ENCODE assay signal across 12 mouse cellular contexts in genomic region chr5:119575124-119575523, GRCm38 (mm10).
DNase-seq lines count a peak whose midpoint lies in the region; ATAC-seq and TF ChIP-seq lines count a peak whose summit lies in the region.
"Had no signal": no experiment of that assay in that cellular context is flagged by ENCODE, and none has a peak within 500 bp of the region (broad histone marks: within the 10 kb centered on the region; RNA-seq: fewer than 3 reads in every experiment).

No protein-coding gene starts in this region.

- no peak for TF ChIP-seq CTCF in lung, postnatal 0 days (IDR thresholded peaks at IDR 0.05)
- TF ChIP-seq CTCF in stomach, postnatal 0 days (IDR thresholded peaks at IDR 0.05; ENCODE audit: low read depth) = no peak

- H3K27ac ChIP-seq in lung, postnatal 0 days (ENCODE audit: low read length) = no peak overlapping the region
- no peak overlapping the region for H3K27ac ChIP-seq in stomach, postnatal 0 days (replicated peaks)
- H3K27ac ChIP-seq in midbrain, embryonic 10.5 days (replicated peaks) = no peak overlapping the region
- H3K27ac ChIP-seq in embryonic facial prominence, embryonic 10.5 days (replicated peaks) = no peak overlapping the region; the same call in 1 of the 2 replicates
- H3K27ac ChIP-seq: neural tube, embryonic 12.5 days had no signal

- no peaks in the 10 kb centered on the region for H3K36me3 ChIP-seq in lung, postnatal 0 days (ENCODE audit: insufficient read depth, low read length)
- no peaks in the 10 kb centered on the region for H3K36me3 ChIP-seq in stomach, postnatal 0 days (ENCODE audit: control insufficient read depth, insufficient read depth, low read length)
- H3K36me3 ChIP-seq in midbrain, embryonic 10.5 days = no peaks in the 10 kb centered on the region
- H3K36me3 ChIP-seq in embryonic facial prominence, embryonic 10.5 days (replicated peaks) = peaks cover 6% of the 10 kb centered on the region; the same call in 1 of the 2 replicates
- H3K36me3 ChIP-seq: neural tube, embryonic 12.5 days had no signal

- H3K9me3 ChIP-seq in lung, postnatal 0 days (ENCODE audit: low read length) = no peaks in the 10 kb centered on the region
- H3K9me3 ChIP-seq in stomach, postnatal 0 days (ENCODE audit: control insufficient read depth, low read length) = no peaks in the 10 kb centered on the region
- H3K9me3 ChIP-seq in midbrain, embryonic 10.5 days (replicated peaks) = peaks cover 20% of the 10 kb centered on the region
- H3K9me3 ChIP-seq in embryonic facial prominence, embryonic 10.5 days = peaks cover 24% of the 10 kb centered on the region

- H3K4me3 ChIP-seq in lung, postnatal 0 days (ENCODE audit: low read depth, low read length) = no peak overlapping the region
- no peak overlapping the region for H3K4me3 ChIP-seq in stomach, postnatal 0 days (ENCODE audit: low read depth, low read length)
- H3K4me3 ChIP-seq in midbrain, embryonic 10.5 days = no peak overlapping the region
- H3K4me3 ChIP-seq in embryonic facial prominence, embryonic 10.5 days = no peak overlapping the region
- H3K4me3 ChIP-seq: neural tube, embryonic 12.5 days had no signal

- 12% methylated on average over 14 of the region's 14 CpGs for WGBS in lung, postnatal 0 days
- WGBS in stomach, postnatal 0 days = 17% methylated on average over 14 of the region's 14 CpGs
- WGBS in midbrain, embryonic 10.5 days = 61% methylated on average over 14 of the region's 14 CpGs
- WGBS in embryonic facial prominence, embryonic 10.5 days = 61% methylated on average over 14 of the region's 14 CpGs

- no peak overlapping the region for H3K4me2 ChIP-seq in lung, postnatal 0 days (replicated peaks; ENCODE audit: low read depth, low read length)
- H3K4me2 ChIP-seq in stomach, postnatal 0 days (replicated peaks; ENCODE audit: low read depth) = no peak overlapping the region
- H3K4me2 ChIP-seq: neural tube, embryonic 12.5 days had no signal

- no peak for TF ChIP-seq EP300 in lung, postnatal 0 days (IDR thresholded peaks at IDR 0.05)
- no peak for TF ChIP-seq EP300 in stomach, postnatal 0 days (optimal IDR thresholded peaks at IDR 0.05)

- DNase-seq in lung, postnatal 0 days (ENCODE audit: low spot score) = no peak
- DNase-seq in lung, postnatal 25 days (ENCODE audit: low spot score) = no peak
- DNase-seq in heart, adult 8-10 months (ENCODE audit: low spot score) = peak; percentile 68
- peak; percentile 82 for DNase-seq in heart, postnatal 4 days
- DNase-seq in stomach, postnatal 0 days (ENCODE audit: low spot score) = peak; percentile 48
- DNase-seq in midbrain, embryonic 10.5 days (ENCODE audit: low spot score) = no peak
- no peak for DNase-seq in embryonic facial prominence, embryonic 10.5 days (ENCODE audit: low spot score)
- no peak for DNase-seq in left cerebral cortex, adult 11 months (ENCODE audit: low spot score)
- DNase-seq: gastrocnemius, postnatal 14 days; kidney, adult 11 months had no signal

- H3K9ac ChIP-seq in lung, postnatal 0 days (replicated peaks; ENCODE audit: low read depth) = no peak overlapping the region
- no peak overlapping the region for H3K9ac ChIP-seq in stomach, postnatal 0 days (ENCODE audit: low read length)
- H3K9ac ChIP-seq: neural tube, embryonic 12.5 days had no signal

- H3K4me1 ChIP-seq in lung, postnatal 0 days (ENCODE audit: insufficient read depth, low read depth, low read length) = no peaks in the 10 kb centered on the region
- H3K4me1 ChIP-seq in stomach, postnatal 0 days (replicated peaks; ENCODE audit: control insufficient read depth, insufficient read depth) = no peaks in the 10 kb centered on the region
- no peaks in the 10 kb centered on the region; the same call in 1 of the 2 replicates for H3K4me1 ChIP-seq in midbrain, embryonic 10.5 days
- H3K4me1 ChIP-seq in embryonic facial prominence, embryonic 10.5 days = peaks cover 6% of the 10 kb centered on the region; the same call in 1 of the 2 replicates
- H3K4me1 ChIP-seq: neural tube, embryonic 12.5 days had no signal

- ATAC-seq in lung, postnatal 0 days = peak; percentile 5; the same call in 1 of the 2 replicates
- ATAC-seq in stomach, postnatal 0 days (ENCODE audit: low FRiP score, low TSS enrichment) = peak; percentile 65; the same call in 1 of the 2 replicates
- ATAC-seq: Patski had no signal

- H3K27me3 ChIP-seq in lung, postnatal 0 days (replicated peaks; ENCODE audit: insufficient read depth, low read length) = no peaks in the 10 kb centered on the region
- H3K27me3 ChIP-seq in stomach, postnatal 0 days (ENCODE audit: control insufficient read depth, insufficient read depth, low read length) = no peaks in the 10 kb centered on the region
- no peaks in the 10 kb centered on the region for H3K27me3 ChIP-seq in midbrain, embryonic 10.5 days (ENCODE audit: low read depth, poor library complexity, severe bottlenecking)
- H3K27me3 ChIP-seq in embryonic facial prominence, embryonic 10.5 days (replicated peaks; ENCODE audit: low read depth, poor library complexity, severe bottlenecking) = no peaks in the 10 kb centered on the region
- H3K27me3 ChIP-seq: neural tube, embryonic 12.5 days; Patski had no signal

Comparison
In these comparisons a context has a peak if more than half of its experiments do, and no peak if none do; other contexts are left out.
1. DNase-seq: peak in heart, adult 8-10 months (single experiment), heart, postnatal 4 days (single experiment) and stomach, postnatal 0 days (single experiment); none in lung, postnatal 0 days (single experiment), lung, postnatal 25 days (single experiment), midbrain, embryonic 10.5 days (single experiment), embryonic facial prominence, embryonic 10.5 days (single experiment) and left cerebral cortex, adult 11 months (single experiment).